Mouse (Mus musculus): ENCODE measurements around the gene Itgb2.

- no peak; the same call in 1 of the 2 replicates for TF ChIP-seq CTCF (IDR thresholded peaks at IDR 0.05; ENCODE audit: low read depth)
- TF ChIP-seq EP300 (optimal IDR thresholded peaks at IDR 0.05), result no peak
Observed at GRCm38 (mm10) chr10:77515385-77516348, 14.4 kb upstream of the Itgb2 start, which contains the start of gene Fam207a.
